Mouse (Mus musculus) MEL (cell line): ENCODE measurements at regions not wholly inside any gene's neighbourhood (a gene's known extent, or its start where the extent isn't known, plus 50 kb on each side); places are given as distances from the start of the nearest gene placed in this dataset.

Experiments
- DNase-seq: peaks from one replicate; pipeline ENCODE4 v3.0.0; 2011; ENCODE audit warnings: low read depth, low spot score
- H3K27ac ChIP-seq: 2 replicates; pipeline ENCODE4 v1.5.1; 2012; ENCODE audit warnings: low read depth, mild to moderate bottlenecking, control low read depth, low read length, moderate library complexity; ENCODE audit not compliant: control insufficient read depth
- H3K27me3 ChIP-seq, 2 experiments: fragments of 150-350 bp in 1 of 2; sonication (generic) in 1 of 2; 2 replicates each; pipeline ENCODE4 v1.6.1; 2012; ENCODE audit warnings: low read length in 2 of 2, mild to moderate bottlenecking in 2 of 2, improper control_type of control experiment in 1 of 2, moderate library complexity in 1 of 2; ENCODE audit not compliant: insufficient read depth in 2 of 2, control insufficient read depth in 1 of 2
- H3K36me3 ChIP-seq, 2 experiments: 2 replicates each; pipeline ENCODE4 v1.6.1; 2012 to 2014; ENCODE audit warnings: low read length in 2 of 2, improper control_type of control experiment in 1 of 2, inconsistent platforms in 1 of 2, mild to moderate bottlenecking in 1 of 2; ENCODE audit not compliant: insufficient read depth in 2 of 2, control insufficient read depth in 1 of 2
- H3K4me1 ChIP-seq, 2 experiments: fragments of 150-350 bp in 1 of 2; sonication (generic) in 1 of 2; 2 replicates each; pipeline ENCODE4 v1.6.1; 2012; ENCODE audit warnings: low read length in 2 of 2, improper control_type of control experiment in 1 of 2, mild to moderate bottlenecking in 1 of 2; ENCODE audit not compliant: insufficient read depth in 2 of 2, control insufficient read depth in 1 of 2
- H3K4me3 ChIP-seq, 2 experiments: fragments of 150-350 bp in 1 of 2; sonication (generic) in 1 of 2; 2 replicates each; pipeline ENCODE4 v1.5.1; 2012; ENCODE audit warnings: low read depth in 2 of 2, low read length in 2 of 2, mild to moderate bottlenecking in 2 of 2, moderate library complexity in 2 of 2, control low read depth in 1 of 2, improper control_type of control experiment in 1 of 2; ENCODE audit not compliant: control insufficient read depth in 1 of 2, insufficient read depth in 1 of 2
- H3K79me2 ChIP-seq: 2 replicates; pipeline ENCODE4 v1.6.1; 2012; ENCODE audit warnings: mild to moderate bottlenecking, low read length, moderate library complexity; ENCODE audit not compliant: control insufficient read depth, poor library complexity, insufficient read depth
- H3K9ac ChIP-seq: 2 replicates; pipeline ENCODE4 v1.6.1; 2012; ENCODE audit warnings: low read depth, mild to moderate bottlenecking, control low read depth, low read length, moderate library complexity; ENCODE audit not compliant: control insufficient read depth, poor library complexity, severe bottlenecking
- H3K9me3 ChIP-seq: fragments of 150-350 bp; sonication (generic); replicated peaks from 2 replicates; pipeline ENCODE4 v1.6.1; 2012; ENCODE audit warnings: mild to moderate bottlenecking, low read length, improper control_type of control experiment, moderate library complexity; ENCODE audit not compliant: insufficient read depth
- BHLHE40 ChIP-seq: IDR thresholded peaks from 2 replicates; pipeline ENCODE4 v1.6.1; 2012; ENCODE audit warnings: low read depth, mild to moderate bottlenecking, inconsistent platforms, low read length, improper control_type of control experiment, borderline replicate concordance
- CHD1 ChIP-seq: IDR thresholded peaks from 2 replicates; pipeline ENCODE4 v1.6.1; 2012; ENCODE audit warnings: low read depth, mild to moderate bottlenecking, inconsistent platforms, low read length, improper control_type of control experiment
- CHD2 ChIP-seq: IDR thresholded peaks from 2 replicates; pipeline ENCODE4 v1.6.1; 2011; ENCODE audit warnings: low read length, improper control_type of control experiment
- ELF1 ChIP-seq: IDR thresholded peaks from 2 replicates; pipeline ENCODE4 v1.6.1; 2014; ENCODE audit warnings: low read depth, mild to moderate bottlenecking, inconsistent platforms, low read length, improper control_type of control experiment, moderate library complexity
- GATA1 ChIP-seq: IDR thresholded peaks from 2 replicates; pipeline ENCODE4 v1.6.1; 2011; ENCODE audit warnings: low read depth, low read length, improper control_type of control experiment
- JUND ChIP-seq: IDR thresholded peaks from 2 replicates; pipeline ENCODE4 v1.6.1; 2011; ENCODE audit warnings: low read depth, mild to moderate bottlenecking, improper control_type of control experiment, low read length
- MAFK ChIP-seq: IDR thresholded peaks from 2 replicates; pipeline ENCODE4 v1.6.1; 2011; ENCODE audit warnings: low read depth, mild to moderate bottlenecking, low read length, improper control_type of control experiment, borderline replicate concordance
- MAZ ChIP-seq: IDR thresholded peaks from 2 replicates; pipeline ENCODE4 v1.6.1; 2012; ENCODE audit warnings: low read depth, mild to moderate bottlenecking, inconsistent platforms, low read length, improper control_type of control experiment
- MEF2A ChIP-seq: IDR thresholded peaks from 2 replicates; pipeline ENCODE4 v1.6.1; 2014; ENCODE audit warnings: low read depth, mild to moderate bottlenecking, inconsistent platforms, low read length, improper control_type of control experiment; ENCODE audit not compliant: poor library complexity, insufficient replicate concordance, severe bottlenecking; ENCODE audit errors: extremely low read depth
- MYB ChIP-seq: IDR thresholded peaks from 2 replicates; pipeline ENCODE4 v1.6.1; 2011; ENCODE audit warnings: mild to moderate bottlenecking, low read depth, low read length, improper control_type of control experiment
- NELFE ChIP-seq: IDR thresholded peaks from 2 replicates; pipeline ENCODE4 v1.6.1; 2011; ENCODE audit warnings: low read depth, low read length, improper control_type of control experiment
- POLR2AphosphoS5 ChIP-seq: IDR thresholded peaks from 2 replicates; pipeline ENCODE4 v1.6.1; 2012; ENCODE audit warnings: low read depth, borderline replicate concordance, mild to moderate bottlenecking, inconsistent platforms, low read length, moderate library complexity, mixed read lengths
- RAD21 ChIP-seq: IDR thresholded peaks from 2 replicates; pipeline ENCODE4 v1.6.1; 2011; ENCODE audit warnings: mild to moderate bottlenecking, low read depth, low read length, improper control_type of control experiment
- SMC3 ChIP-seq: IDR thresholded peaks from 2 replicates; pipeline ENCODE4 v1.6.1; 2011; ENCODE audit warnings: low read depth, low read length, improper control_type of control experiment
- TAL1 ChIP-seq: IDR thresholded peaks from 2 replicates; pipeline ENCODE4 v1.6.1; 2012; ENCODE audit warnings: mild to moderate bottlenecking, inconsistent platforms, low read length, moderate library complexity, mixed read lengths
- TBP ChIP-seq: IDR thresholded peaks from 2 replicates; pipeline ENCODE4 v1.8.0; 2011; ENCODE audit warnings: low read depth, low read length, improper control_type of control experiment
- USF2 ChIP-seq, 2 experiments: IDR thresholded peaks; 2 replicates each; pipeline ENCODE4 v1.6.1; 2011 to 2012; ENCODE audit warnings: improper control_type of control experiment in 2 of 2, low read length in 2 of 2, borderline replicate concordance in 1 of 2, inconsistent platforms in 1 of 2, low read depth in 1 of 2, mild to moderate bottlenecking in 1 of 2; ENCODE audit not compliant: insufficient read depth in 1 of 2
- ZMIZ1 ChIP-seq: IDR thresholded peaks from 2 replicates; pipeline ENCODE4 v1.6.1; 2012; ENCODE audit warnings: low read depth, mild to moderate bottlenecking, inconsistent platforms, low read length, improper control_type of control experiment, moderate library complexity
- ZNF384 ChIP-seq: IDR thresholded peaks from 2 replicates; pipeline ENCODE4 v1.6.1; 2012; ENCODE audit warnings: low read depth, mild to moderate bottlenecking, inconsistent platforms, low read length, improper control_type of control experiment

GRCm38 (mm10) chr8:100494445-100494844 is 1078.2 kb upstream of the Cdh8 start:
- Histone ChIP-seq H3K9ac (no peak overlapping the region), H3K4me1 (no peaks in the 10 kb centered on the region), H3K27me3 (no peaks in the 10 kb centered on the region), H3K27ac (no peak overlapping the region), H3K4me3 (no peak overlapping the region), H3K79me2 (no peaks in the 10 kb centered on the region), H3K9me3 (no peaks in the 10 kb centered on the region), H3K36me3 (no peaks in the 10 kb centered on the region)
- DNase-seq = no peak
- TF ChIP-seq SMC3 (no peak), ZNF384 (no peak), ELF1 (no peak), NELFE (no peak), MAZ (no peak), TBP (no peak)

- Histone ChIP-seq H3K36me3 (no peaks in the 10 kb centered on the region), H3K9ac (no peak overlapping the region), H3K4me3 (no peak overlapping the region), H3K4me1 (no peaks in the 10 kb centered on the region), H3K79me2 (no peaks in the 10 kb centered on the region), H3K27me3 (no peaks in the 10 kb centered on the region), H3K27ac (no peak overlapping the region), H3K9me3 (no peaks in the 10 kb centered on the region)
- TF ChIP-seq MYB (no peak), MEF2A (no peak), CHD2 (no peak), ZMIZ1 (no peak), TAL1 (no peak), GATA1 (no peak), TBP (no peak), MAZ (no peak), POLR2AphosphoS5 (no peak), RAD21 (no peak), CHD1 (no peak), MAFK (no peak), JUND (no peak), BHLHE40 (no peak), USF2 (IDR thresholded peaks at IDR 0.05; ENCODE audit: borderline replicate concordance in 1 of 2, insufficient read depth in 1 of 2, low read depth in 1 of 2, low read length in 2 of 2) (no peak)
- no peak for DNase-seq
These were observed 1059.7 kb upstream of the Cdh8 start for GRCm38 (mm10) chr8:100475950-100476349.
